Mouse (Mus musculus): ENCODE data around the gene Il18bp.

- TF ChIP-seq CTCF (conservative IDR thresholded peaks at IDR 0.05; ENCODE audit: low read length) (no peak), NANOG (IDR thresholded peaks at IDR 0.05; ENCODE audit: borderline replicate concordance, low read length) (no peak), POU5F1 (IDR thresholded peaks at IDR 0.05; ENCODE audit: borderline replicate concordance, low read length) (no peak)
Observed at GRCm38 (mm10) chr7:102017452-102017851, 1.0 kb downstream of the Il18bp start.

Measured in E14TG2a.4 (cell line).